Mouse (Mus musculus) heart, embryonic 11.5 days (tissue): ENCODE data around the gene Bpi. TPM values are rescaled to one million over a fixed set of nuclear protein-coding genes. Genes with fewer than 3 reads are reported as not detected.

ENCODE experiments used
- ATAC-seq: fragments of 200-750 bp; cut with Nextera tagmentation; replicated peaks from 2 replicates; pipeline ENCODE4 v1.8.0; 2017; ENCODE audit warnings: moderate library complexity; ENCODE audit not compliant: insufficient number of reproducible peaks, low FRiP score, low TSS enrichment
- H3K27ac ChIP-seq: fragments of 300-500 bp; sonication (generic); 2 replicates; pipeline ENCODE4 v1.5.1; 2014; ENCODE audit warnings: mild to moderate bottlenecking, low read depth, low read length
- H3K27me3 ChIP-seq: fragments of 300-500 bp; sonication (generic); 2 replicates; pipeline ENCODE4 v1.6.1; 2014; ENCODE audit warnings: mild to moderate bottlenecking, low read length, mixed read lengths; ENCODE audit not compliant: control insufficient read depth, insufficient read depth
- H3K36me3 ChIP-seq: fragments of 300-500 bp; sonication (generic); 2 replicates; pipeline ENCODE4 v1.6.1; 2014; ENCODE audit warnings: mild to moderate bottlenecking, low read length, moderate library complexity, mixed read lengths; ENCODE audit not compliant: control insufficient read depth, insufficient read depth
- H3K4me1 ChIP-seq: fragments of 300-500 bp; sonication (generic); 2 replicates; pipeline ENCODE4 v1.6.1; 2014; ENCODE audit warnings: low read length; ENCODE audit not compliant: control insufficient read depth, insufficient read depth
- H3K4me2 ChIP-seq: fragments of 300-500 bp; sonication (generic); 2 replicates; pipeline ENCODE4 v1.6.1; 2014; ENCODE audit warnings: mild to moderate bottlenecking, moderate library complexity
- H3K4me3 ChIP-seq: fragments of 300-500 bp; sonication (generic); 2 replicates; pipeline ENCODE4 v1.5.1; 2014; ENCODE audit warnings: low read depth, low read length
- H3K9ac ChIP-seq: fragments of 300-500 bp; sonication (generic); 2 replicates; pipeline ENCODE4 v1.6.1; 2014; ENCODE audit warnings: mild to moderate bottlenecking, low read depth, low read length, moderate library complexity
- H3K9me3 ChIP-seq: fragments of 300-500 bp; sonication (generic); replicated peaks from 2 replicates; pipeline ENCODE4 v1.6.1; 2016; ENCODE audit warnings: low read length; ENCODE audit not compliant: control insufficient read depth
- WGBS: fragments of 180-500 bp; shearing (Covaris S2); extraction: QIAGEN DNeasy Blood & Tissue Kit; methylation state at CpG from one replicate; pipeline ENCODE4 v1.1.7; 2014; ENCODE audit not compliant: insufficient replicate concordance; 5-methylcytosine and 5-hydroxymethylcytosine counted together
- polyA plus RNA-seq: library from polyadenylated mRNA; unstranded; fragments of >200 nt; fragmentation: Nextera tagmentation; extraction: Ambion mirVana; gene quantifications from 2 replicates; pipeline ENCODE4 v1.2.1, GENCODE M21; 2014

Gene Bpi
- polyA plus RNA-seq, 1 experiment from 2014 or later, result not detected

- no peak overlapping the region for H3K27ac ChIP-seq
- 77% methylated on average over 6 of the region's 6 CpGs for WGBS
- ATAC-seq, result no peak
These were observed 10.0 kb upstream of the Bpi start for GRCm38 (mm10) chr2:158247852-158248251.

GRCm38 (mm10) chr2:158248318-158248717 is 9.6 kb upstream of the Bpi start:
- Histone ChIP-seq H3K9ac (no peak overlapping the region), H3K27me3 (no peaks in the 10 kb centered on the region), H3K4me3 (no peak overlapping the region), H3K4me2 (no peak overlapping the region), H3K27ac (no peak overlapping the region), H3K4me1 (peaks cover 17% of the 10 kb centered on the region), H3K36me3 (no peaks in the 10 kb centered on the region), H3K9me3 (no peaks in the 10 kb centered on the region)
- WGBS, result 41% methylated on average over 7 of the region's 7 CpGs
- peak; percentile 50 for ATAC-seq

More at GRCm38 (mm10) chr2:158247852-158248251, 10.0 kb upstream of the Bpi start:
- no peaks in the 10 kb centered on the region for H3K9me3 ChIP-seq
- no peaks in the 10 kb centered on the region for H3K27me3 ChIP-seq
- H3K9ac ChIP-seq, result no peak overlapping the region
- peaks cover 17% of the 10 kb centered on the region for H3K4me1 ChIP-seq
- no peaks in the 10 kb centered on the region for H3K36me3 ChIP-seq
- no peak overlapping the region for H3K4me2 ChIP-seq
- no peak overlapping the region for H3K4me3 ChIP-seq

DNA sequence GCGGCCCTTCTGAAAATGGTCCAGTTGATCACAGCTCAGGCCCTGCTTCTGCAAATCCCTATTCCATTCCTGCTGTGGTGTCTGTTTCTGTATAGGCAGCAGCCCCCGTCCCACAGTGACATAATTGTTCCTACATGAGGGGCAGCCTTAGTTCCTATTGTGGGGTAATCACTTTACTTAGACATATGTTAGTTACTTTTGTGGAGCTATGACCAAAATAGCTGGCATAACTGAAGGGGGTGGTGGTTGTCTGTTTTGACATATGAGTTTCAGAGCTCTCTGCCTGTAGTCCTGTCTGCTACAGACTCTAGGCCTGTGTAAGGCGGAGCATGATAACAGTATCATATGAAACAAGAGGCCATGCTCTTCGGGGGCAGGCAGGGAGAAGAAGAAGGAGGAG is 7.3 kb upstream of the Bpi start:
- WGBS, result 59% methylated on average over 4 of the region's 4 CpGs
- no peak for ATAC-seq
- Histone ChIP-seq H3K9me3 (no peaks in the 10 kb centered on the region), H3K4me1 (peaks cover 20% of the 10 kb centered on the region), H3K27ac (no peak overlapping the region), H3K36me3 (no peaks in the 10 kb centered on the region), H3K27me3 (no peaks in the 10 kb centered on the region), H3K4me2 (no peak overlapping the region), H3K9ac (no peak overlapping the region), H3K4me3 (no peak overlapping the region)

GRCm38 (mm10) chr2:158253806-158254205 is 4.1 kb upstream of the Bpi start:
- Histone ChIP-seq H3K4me1 (peaks cover 28% of the 10 kb centered on the region), H3K27ac (no peak overlapping the region), H3K9me3 (no peaks in the 10 kb centered on the region), H3K9ac (no peak overlapping the region), H3K4me3 (no peak overlapping the region), H3K36me3 (no peaks in the 10 kb centered on the region), H3K4me2 (no peak overlapping the region), H3K27me3 (no peaks in the 10 kb centered on the region)
- no peak for ATAC-seq
- 46% methylated on average over 5 of the region's 5 CpGs for WGBS

- 24% methylated on average over 5 of the region's 5 CpGs for WGBS
- no peak overlapping the region for H3K4me2 ChIP-seq
- no peaks in the 10 kb centered on the region for H3K36me3 ChIP-seq
- H3K27ac ChIP-seq, result no peak overlapping the region
- H3K4me3 ChIP-seq, result no peak overlapping the region
- peaks cover 14% of the 10 kb centered on the region for H3K4me1 ChIP-seq
- H3K27me3 ChIP-seq, result peaks cover 8% of the 10 kb centered on the region
- no peak overlapping the region for H3K9ac ChIP-seq
- no peaks in the 10 kb centered on the region for H3K9me3 ChIP-seq
- ATAC-seq, result no peak
These were observed 1.0 kb upstream of the Bpi start for GRCm38 (mm10) chr2:158256894-158257293.

DNA sequence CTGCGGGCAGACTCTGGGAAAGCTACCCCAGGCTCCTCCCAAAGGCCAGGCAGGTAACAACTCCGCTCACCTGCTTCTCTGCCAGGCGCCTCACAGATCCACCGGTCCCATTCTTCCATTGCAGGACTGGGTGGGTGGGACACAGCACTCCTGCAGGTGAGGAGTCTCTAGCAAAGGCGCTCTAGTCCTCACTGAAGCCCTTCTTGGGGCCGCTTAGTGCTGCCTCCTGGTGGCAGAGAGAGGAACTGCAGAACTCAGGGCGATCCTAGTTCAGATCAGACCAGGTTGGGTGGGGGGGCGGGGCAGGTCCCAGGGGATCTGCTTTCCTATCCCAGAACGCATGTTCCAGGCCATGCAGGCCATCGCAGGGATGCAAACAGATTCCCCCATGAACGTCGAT is 887 bp downstream of the Bpi start:
- Histone ChIP-seq H3K9ac (no peak overlapping the region), H3K36me3 (no peaks in the 10 kb centered on the region), H3K27me3 (peaks cover 8% of the 10 kb centered on the region), H3K4me3 (no peak overlapping the region), H3K4me2 (no peak overlapping the region), H3K9me3 (no peaks in the 10 kb centered on the region), H3K27ac (no peak overlapping the region), H3K4me1 (peaks cover 10% of the 10 kb centered on the region)
- no peak for ATAC-seq
- WGBS, result 10% methylated on average over 12 of the region's 12 CpGs

GRCm38 (mm10) chr2:158259498-158259897 is 1.6 kb downstream of the Bpi start:
- ATAC-seq, result no peak
- Histone ChIP-seq H3K9ac (no peak overlapping the region), H3K4me3 (no peak overlapping the region), H3K27ac (no peak overlapping the region), H3K4me2 (no peak overlapping the region), H3K4me1 (peaks cover 10% of the 10 kb centered on the region), H3K36me3 (no peaks in the 10 kb centered on the region), H3K9me3 (no peaks in the 10 kb centered on the region), H3K27me3 (peaks cover 8% of the 10 kb centered on the region)
- 71% methylated on average over 8 of the region's 8 CpGs for WGBS

DNA sequence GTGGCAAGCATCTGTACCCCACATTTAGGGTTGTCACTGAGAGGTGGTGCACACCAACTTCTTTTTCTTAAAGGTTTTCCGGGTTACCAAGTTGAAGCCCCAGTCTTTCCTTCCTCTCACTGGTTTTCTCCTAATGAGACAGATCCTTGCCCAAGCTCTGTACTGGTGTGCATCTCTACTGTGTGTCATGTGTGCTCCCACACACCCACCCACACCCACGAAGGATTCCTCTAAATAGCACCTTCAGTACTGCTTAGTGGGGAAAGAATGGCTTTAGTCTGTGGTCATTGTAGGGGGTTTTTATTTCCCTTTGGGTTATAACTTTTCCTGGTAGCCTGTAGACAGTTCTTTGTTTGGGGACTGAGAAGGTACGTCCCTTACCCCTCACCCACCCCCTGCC is 7.0 kb downstream of the Bpi start:
- 76% methylated on average over 3 of the region's 3 CpGs for WGBS
- Histone ChIP-seq H3K4me1 (no peaks in the 10 kb centered on the region), H3K4me3 (no peak overlapping the region), H3K36me3 (no peaks in the 10 kb centered on the region), H3K27me3 (peaks cover 7% of the 10 kb centered on the region), H3K9ac (no peak overlapping the region), H3K27ac (no peak overlapping the region), H3K4me2 (no peak overlapping the region), H3K9me3 (no peaks in the 10 kb centered on the region)
- ATAC-seq, result no peak

DNA sequence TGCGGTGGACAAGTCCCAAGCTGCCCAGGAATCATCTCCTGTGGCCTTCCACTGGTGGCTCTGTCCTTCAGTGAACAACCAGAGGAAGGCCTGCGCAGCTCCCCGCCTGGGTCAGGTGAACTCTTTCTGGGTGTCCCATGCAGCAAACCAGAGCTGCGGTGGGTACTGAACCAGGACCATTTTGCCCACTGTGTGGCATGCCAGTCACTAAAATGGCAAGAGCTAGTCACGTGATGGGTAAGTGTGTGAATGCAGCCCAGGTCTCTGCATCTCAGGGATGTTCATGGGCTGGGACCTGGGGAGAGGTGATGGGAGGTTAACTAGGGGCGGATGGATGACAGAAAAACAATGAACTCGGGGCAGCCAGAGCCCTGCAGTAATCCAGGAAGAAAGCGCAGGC is 12.1 kb downstream of the Bpi start:
- no peak for ATAC-seq

More for the DNA sequence above, 12.1 kb downstream of the Bpi start:
- Histone ChIP-seq H3K36me3 (no peaks in the 10 kb centered on the region), H3K9me3 (no peaks in the 10 kb centered on the region), H3K27me3 (no peaks in the 10 kb centered on the region), H3K4me1 (no peaks in the 10 kb centered on the region), H3K27ac (no peak overlapping the region), H3K9ac (no peak overlapping the region), H3K4me3 (no peak overlapping the region), H3K4me2 (no peak overlapping the region)
- 74% methylated on average over 8 of the region's 8 CpGs for whole genome bisulfite sequencing
